21 mouse cellular contexts compared by ENCODE assay signal in the genomic region with DNA sequence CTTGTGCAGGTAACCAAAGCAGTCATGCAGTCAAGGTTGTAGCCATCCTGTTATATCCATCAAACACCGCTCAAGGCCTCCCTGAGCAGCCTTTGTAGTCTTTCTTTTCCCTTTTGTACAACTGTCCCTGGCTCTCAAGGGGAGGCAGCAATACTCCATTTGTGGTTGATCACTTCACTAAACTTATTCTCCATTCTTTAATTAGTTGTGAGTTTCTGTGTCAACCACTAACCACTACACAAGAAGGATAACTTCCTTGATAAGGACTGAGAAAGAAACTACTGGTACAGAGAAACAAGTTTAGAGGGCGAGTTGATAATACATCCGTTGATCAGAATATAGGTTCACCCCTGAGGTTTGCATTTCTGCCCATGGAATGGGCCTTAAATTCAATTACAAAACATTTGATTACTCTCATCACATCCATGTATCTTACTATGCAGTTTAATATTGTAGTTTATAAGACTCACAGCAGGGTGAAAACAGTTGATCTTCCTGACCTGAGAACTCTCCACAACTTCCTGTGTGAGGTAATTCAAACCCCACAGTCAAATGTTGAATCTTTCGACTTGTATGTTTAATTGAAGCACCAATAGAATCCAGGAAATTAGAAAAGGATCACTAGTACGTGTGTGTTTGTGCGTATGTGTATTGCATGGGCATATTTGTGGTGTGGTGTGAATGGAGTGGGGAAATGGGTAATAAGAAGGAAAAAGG.
"Had no signal": no experiment of that assay in that cellular context is flagged by ENCODE, and none has a peak within 500 bp of the region (broad histone marks: within the 10 kb centered on the region; RNA-seq: fewer than 3 reads in every experiment).

No protein-coding gene starts in this region.

- H3K36me3 ChIP-seq: midbrain, embryonic 10.5 days; midbrain, embryonic 12.5 days; neural tube, embryonic 13.5 days; neural tube, embryonic 15.5 days; stomach, embryonic 15.5 days had no signal

- H3K4me2 ChIP-seq: lung, embryonic 14.5 days; midbrain, embryonic 12.5 days; neural tube, embryonic 13.5 days; neural tube, embryonic 15.5 days; stomach, embryonic 15.5 days had no signal

- H3K4me1 ChIP-seq: midbrain, embryonic 10.5 days; midbrain, embryonic 12.5 days; neural tube, embryonic 13.5 days; neural tube, embryonic 15.5 days; stomach, embryonic 15.5 days had no signal

- H3K9me3 ChIP-seq: midbrain, embryonic 10.5 days; midbrain, embryonic 12.5 days; neural tube, embryonic 13.5 days; neural tube, embryonic 15.5 days; stomach, embryonic 15.5 days had no signal

- H3K27ac ChIP-seq: midbrain, embryonic 10.5 days; midbrain, embryonic 12.5 days; neural tube, embryonic 13.5 days; neural tube, embryonic 15.5 days; stomach, embryonic 15.5 days; stomach, postnatal 0 days had no signal

- H3K9ac ChIP-seq: lung, embryonic 14.5 days; midbrain, embryonic 12.5 days; neural tube, embryonic 13.5 days; neural tube, embryonic 15.5 days; stomach, embryonic 15.5 days had no signal

- H3K27me3 ChIP-seq: midbrain, embryonic 12.5 days; neural tube, embryonic 13.5 days; neural tube, embryonic 15.5 days; stomach, embryonic 15.5 days had no signal

- ATAC-seq: midbrain, embryonic 16.5 days had no signal

- DNase-seq: lung, adult 18-20 months; lung, embryonic 14.5 days; lung, postnatal 10 days; lung, postnatal 4 days; midbrain, embryonic 14.5 days; retina, postnatal 1 day; right cerebral cortex, adult 18-20 months; right cerebral cortex, postnatal 25 days; right cerebral cortex, postnatal 4 days; spleen, adult 18-20 months; thymus, adult 2 months; thymus, postnatal 25 days; thymus, postnatal 4 days had no signal

- H3K4me3 ChIP-seq: midbrain, embryonic 10.5 days; midbrain, embryonic 12.5 days; myocyte; neural tube, embryonic 13.5 days; neural tube, embryonic 15.5 days; stomach, embryonic 15.5 days had no signal
